Mouse (Mus musculus): Measurements from ENCODE around the gene Gm20538.

Gene Gm20538

DNA sequence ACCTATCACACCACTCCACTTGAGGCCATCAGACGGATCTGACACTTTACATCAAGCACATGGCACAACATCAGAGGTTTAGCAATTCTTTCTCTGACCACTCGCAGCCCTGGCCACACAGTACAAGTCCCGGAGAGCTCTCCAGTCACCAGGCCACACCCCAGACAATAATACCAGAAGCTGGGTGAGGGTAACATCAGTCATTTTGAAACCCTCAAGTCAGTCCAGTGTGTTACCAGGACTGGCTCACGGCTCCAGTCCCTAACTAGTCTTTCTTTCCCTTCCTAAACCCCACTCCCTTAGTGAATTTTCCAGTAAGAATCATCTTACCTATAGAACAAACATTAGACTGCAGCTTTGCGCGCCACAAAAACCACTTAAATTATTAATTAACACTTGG, 22.6 kb downstream of the Gm20538 start:
- DNase-seq (ENCODE audit: low spot score): no peak

DNA sequence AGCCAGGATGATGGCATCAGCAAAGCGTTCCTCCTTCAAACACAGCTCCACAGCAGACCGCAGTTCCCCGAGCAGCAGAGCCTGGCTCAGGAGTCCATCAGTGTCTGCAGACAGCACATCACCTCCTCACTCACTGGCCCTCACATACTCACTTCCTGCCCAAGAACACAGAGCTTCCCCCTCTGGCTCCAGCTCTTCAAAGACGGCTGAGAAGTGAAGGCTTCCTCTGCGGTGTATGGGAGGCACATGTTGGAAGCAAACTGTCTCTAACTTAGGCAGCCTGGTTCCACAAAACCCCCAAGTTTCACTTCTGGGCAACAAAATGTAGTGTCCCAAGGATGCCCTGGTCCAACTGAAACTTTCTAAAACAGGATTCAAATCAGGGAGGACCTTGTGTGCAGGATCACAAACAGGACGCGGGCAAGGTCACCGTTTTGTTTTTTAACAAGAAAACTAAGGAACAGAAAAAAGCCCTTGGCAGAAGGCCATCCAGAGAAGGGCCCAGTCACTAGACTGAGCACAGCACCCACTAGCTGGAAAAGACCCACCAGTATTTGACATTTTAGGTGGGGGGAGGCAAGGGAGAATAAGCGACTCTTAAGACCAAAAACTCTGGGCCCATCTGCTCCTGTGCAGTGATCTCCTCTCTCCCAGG, 27.0 kb downstream of the Gm20538 start:
- peak; percentile 33 for DNase-seq (ENCODE audit: low spot score)

DNA sequence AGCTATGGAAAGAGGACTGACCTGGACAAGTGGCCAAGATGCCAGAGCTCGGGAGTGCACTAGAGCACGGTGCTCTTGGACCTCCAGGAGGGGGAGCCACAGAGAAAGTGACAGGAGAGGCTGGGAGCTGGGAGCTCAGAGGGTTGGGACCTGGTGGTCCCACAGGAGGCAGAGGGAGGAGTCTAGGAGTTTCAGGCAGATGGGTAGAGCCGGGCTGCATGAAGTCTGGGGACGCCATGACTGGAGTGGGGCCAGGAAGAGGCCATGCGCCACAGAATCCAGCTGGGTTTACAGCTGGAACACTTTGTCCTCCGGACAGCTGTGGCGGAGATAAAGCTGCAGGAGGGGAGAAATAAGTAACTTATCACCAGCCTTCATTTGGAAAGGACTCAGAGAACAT, 33.5 kb downstream of the Gm20538 start:
- DNase-seq (ENCODE audit: low spot score): peak; percentile 35

DNA sequence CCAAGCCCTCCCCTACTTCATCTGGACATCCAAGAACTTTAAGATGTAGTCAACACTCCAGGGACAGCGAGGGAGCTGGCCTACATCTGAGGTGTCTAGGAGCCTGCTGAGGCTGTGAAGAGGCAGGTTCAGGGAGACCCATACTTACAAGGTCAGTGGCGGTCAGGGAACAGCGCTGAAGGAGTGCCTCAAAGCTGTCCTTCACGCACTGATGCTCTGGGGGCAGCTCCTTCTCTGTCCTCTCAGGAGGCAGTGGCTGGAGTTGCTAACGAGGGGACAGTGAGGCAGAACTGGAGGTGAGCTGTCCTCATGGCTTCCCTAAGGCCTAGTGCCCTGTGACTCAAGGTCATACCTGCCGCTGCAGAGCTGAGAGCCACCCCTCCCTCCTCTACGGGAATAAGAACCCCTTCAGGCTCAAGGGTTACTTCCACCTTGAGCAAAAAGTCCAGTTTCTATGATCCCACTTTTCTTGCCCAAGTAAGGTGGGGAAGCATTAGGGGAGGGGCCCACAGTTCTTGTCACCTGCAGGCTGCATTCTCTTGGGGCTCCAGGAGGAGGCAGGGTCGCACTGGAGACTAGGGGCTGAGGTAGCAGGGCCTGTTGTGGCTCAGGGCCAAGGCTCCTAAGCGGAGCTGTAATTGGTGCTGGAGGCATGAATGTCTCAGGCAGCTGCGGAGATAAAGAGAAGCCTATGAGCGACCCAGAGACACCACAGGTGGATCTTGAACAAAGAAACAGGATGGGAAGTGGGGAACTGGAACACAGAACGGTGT, 34.4 kb downstream of the Gm20538 start:
- DNase-seq (ENCODE audit: low spot score): no peak

DNA sequence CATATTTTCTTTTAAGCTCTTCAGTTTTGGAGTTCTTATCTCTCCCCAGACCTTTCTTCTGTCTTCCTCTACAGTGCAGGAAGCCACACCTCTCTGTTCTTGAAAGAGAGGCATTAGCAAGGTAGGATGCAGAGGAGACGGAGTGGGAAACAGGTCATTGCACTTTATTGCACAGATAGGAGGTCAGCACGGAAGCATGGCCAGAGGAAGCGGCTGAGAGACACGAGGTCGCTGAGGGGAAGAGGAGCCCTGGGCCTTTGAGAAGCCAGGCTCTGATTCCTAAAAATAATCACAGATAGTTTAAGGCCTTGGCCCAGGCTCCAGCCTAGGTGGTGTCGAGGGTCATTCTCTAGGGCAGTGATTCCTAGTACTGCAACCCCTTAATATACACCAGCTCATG, 36.9 kb downstream of the Gm20538 start:
- DNase-seq (ENCODE audit: low spot score): no peak

DNA sequence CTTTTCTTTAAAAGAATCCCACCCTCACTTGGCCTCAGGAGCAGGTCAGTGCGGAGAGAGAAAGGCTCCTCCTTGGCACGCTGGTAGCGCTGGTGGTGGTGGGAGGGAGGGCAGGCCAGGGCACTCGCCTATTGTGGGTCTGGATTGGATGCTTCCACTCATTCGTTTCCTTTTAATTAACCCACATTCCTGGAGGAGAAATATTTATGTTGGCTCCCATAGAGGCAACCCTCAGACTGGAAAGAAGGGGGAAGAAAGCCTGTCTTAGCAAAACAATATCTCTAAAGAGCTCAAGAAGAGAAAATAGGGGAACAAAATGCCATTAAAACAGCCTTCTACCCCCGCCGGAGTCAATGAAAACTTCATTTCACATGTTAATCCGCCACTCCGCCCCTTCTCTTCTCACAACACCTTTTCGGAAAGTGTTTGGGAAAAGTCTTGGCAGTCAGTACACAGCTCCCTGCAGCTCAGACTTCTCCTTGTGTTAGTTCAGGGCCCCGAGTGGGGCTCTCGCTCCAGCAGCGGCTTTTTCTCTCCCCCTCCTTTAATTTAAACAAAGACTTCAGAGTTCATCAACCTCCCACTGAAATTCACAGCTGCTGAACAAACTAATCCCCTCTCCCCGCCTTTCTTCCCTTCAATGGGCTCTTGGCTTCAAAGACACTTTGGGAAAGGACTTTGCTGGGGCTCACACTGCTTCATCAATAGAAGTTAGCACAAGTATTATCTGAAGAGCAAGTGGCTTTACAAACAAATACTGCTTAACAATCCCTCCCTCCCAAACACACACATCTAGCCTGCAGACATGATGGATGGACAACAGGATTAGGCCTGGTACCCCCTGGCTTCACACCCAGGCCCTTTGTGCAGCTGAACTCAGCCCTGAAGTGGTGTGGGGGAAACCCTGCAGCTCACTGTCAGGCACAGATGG, 37.8 kb downstream of the Gm20538 start:
- no peak for DNase-seq (ENCODE audit: low spot score)

DNA sequence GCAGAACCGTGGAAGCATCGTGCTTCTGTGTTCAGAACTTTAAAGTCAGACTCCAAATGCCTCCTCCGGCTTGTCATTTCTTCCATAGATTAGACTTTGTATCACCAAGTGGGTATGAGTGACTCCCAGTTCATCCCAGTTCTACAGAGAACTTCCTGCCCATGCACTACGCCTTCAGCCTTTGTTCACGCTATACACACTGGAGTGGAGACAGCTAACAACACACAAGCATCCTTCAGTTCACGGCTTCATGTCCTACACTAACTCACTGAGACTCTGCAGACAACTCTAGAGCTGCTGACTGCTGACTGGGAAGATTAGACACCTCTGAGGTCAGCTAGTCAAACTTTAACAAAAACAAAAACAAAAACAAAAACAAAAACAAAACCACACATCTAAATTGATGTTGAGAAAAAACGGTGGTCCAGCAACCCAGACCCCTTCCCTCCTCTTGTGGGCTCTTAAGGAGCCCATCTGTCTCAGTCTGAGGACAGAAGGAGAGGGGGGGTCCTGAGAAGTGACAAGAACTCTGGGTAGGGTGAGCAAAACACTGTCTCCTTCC, 38.6 kb downstream of the Gm20538 start:
- DNase-seq (ENCODE audit: low spot score): no peak

DNA sequence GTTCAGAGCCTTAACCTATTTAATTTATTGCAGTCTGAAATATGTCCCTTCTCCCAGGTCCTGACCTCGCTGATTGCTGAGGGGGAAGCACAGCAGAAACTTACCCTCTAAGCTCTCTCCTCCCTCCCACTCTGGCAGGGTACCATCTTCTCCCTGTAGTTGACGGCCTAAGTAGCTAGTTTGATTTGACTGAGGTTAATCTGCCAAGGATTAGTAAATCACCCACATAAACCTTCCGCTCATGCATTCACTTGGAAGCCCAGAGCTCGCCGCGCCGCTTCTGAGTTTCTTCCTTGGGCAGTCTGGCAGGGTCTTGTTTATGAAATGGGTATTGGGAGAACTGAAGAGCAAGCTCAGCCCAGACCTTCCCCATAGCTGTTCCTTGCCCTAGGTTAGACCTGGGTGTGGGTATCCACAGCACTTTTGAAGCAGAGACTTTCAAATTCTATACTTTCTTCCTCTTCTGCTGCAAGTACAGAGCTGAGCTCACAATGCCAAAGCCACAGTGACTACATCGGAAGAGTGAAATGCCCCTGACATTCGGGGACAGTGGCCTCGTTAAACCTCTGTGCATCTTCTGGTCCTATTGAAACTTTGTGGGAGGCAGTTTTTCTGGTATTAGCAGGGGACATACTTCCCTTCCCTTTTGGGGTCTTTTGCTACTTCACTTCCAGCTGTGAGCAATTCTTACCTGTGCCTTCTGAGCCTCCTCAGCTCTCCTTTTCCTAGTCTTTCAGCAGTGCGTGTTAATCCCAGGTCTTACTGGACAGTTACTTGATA, 39.4 kb downstream of the Gm20538 start:
- no peak for DNase-seq (ENCODE audit: low spot score)

DNA sequence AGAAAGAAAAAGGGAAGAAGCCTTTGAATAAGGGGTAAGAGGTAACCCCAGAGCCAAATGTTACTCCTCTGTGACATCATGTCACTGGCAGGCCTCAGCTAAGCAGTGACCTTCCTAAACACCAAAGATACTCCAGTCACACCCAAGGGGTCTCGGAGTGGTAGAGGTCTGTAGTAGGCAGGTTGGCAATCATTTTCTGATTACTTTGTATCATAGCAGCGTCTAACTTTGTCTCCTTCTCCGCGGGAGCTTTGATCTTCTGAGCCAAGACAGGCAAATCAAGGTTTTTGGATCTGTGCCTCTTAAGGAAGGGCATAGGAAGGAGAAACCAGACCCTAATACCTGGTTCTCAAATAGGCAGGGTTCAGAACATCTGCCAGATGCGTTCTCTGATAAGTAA, 40.0 kb downstream of the Gm20538 start:
- no peak for DNase-seq (ENCODE audit: low spot score)

DNA sequence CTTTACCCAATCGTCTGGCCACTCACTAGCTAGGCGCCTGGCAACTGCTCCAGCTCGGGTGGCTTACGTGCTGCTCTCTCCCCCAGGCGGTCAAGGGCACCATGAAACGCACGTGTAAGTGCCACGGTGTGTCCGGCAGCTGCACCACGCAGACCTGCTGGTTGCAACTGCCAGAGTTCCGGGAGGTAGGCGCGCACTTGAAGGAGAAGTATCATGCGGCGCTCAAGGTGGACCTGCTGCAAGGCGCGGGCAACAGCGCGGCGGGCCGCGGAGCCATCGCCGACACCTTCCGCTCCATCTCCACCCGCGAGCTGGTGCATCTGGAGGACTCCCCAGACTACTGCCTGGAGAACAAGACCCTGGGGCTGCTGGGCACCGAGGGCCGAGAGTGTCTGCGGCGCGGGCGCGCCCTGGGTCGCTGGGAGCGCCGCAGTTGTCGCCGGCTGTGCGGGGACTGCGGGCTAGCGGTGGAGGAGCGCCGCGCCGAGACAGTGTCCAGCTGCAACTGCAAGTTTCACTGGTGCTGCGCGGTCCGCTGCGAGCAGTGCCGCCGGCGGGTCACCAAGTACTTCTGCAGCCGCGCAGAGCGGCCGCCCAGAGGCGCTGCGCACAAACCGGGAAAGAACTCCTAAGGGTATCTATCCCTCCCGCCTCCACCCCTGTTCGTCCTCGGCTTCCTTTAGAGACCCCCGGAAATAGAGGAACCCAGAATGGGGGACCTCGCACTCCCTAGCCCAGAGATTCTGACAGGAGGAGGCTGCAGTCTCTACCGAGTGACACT, 41.0 kb downstream of the Gm20538 start:
- peak; percentile 48 for DNase-seq (ENCODE audit: low spot score)

DNA sequence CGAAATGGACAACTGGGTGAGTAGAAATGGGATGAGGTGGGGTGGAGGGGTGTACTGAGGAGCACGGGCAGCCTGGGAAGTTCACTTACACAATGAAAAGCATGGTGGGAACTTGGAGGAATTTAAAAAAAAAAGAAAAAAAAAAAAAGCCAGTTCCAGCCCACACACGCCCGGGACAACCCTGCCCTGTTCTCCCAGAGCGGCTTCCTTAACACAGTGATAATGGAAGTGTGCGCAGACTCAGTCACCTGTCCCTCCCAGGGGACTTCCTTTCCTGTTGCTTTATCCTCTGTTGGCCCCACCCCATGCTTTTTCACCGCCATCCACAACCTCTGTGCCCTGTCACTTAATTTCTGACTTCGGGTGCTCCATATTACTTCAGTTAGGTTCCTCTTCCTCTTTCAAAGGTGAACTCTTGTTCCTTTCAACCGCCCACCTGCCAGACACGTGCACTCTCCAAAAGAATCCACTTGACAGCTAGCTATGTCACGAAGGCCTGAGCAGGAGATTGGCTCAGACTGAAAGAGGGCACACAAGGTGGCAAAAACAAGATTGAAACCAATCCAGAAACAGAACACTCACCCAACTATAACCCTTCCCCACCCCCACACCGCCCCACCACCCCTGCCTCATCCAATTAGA, 42.0 kb downstream of the Gm20538 start:
- DNase-seq (ENCODE audit: low spot score): no peak

DNA sequence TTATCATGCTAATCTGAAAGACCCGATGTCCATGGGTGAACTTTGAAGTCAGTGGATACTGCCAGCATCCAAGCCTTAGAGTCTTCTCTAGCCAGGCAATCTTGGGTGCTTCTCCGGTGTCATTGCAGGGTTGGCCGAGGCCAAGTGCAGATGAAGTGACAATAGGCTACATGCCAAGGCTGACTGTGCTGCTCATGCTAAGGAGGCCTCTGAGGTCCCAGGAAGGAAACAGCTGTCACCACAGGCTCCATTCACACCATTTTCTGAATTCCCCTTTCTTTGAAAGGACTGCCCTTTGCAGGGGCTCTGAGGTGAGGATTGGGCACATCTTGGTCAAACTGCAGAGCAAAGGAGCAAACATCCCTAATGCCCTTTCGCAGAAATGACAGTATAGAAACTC, 49.9 kb downstream of the Gm20538 start:
- DNase-seq (ENCODE audit: low spot score): no peak

DNA sequence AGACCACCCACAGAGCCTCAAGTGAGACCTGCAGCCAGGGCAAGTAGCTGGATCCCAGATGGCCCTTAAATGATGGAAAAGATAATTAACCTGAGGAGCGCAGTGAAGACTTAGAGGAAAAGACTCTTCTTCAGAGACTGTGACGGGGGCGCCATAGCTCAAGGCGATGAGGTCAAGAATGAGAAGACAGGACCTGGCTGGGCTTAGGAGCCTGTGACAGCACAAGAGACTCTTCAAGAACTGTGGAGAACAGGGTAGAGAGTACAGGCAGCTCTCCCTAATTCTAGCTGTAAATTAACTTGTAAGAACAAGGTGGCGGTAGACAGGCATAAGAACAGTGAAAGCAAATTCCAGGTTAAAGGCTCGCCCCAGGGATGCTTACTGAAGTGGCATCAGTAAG, 50.7 kb downstream of the Gm20538 start:
- DNase-seq (ENCODE audit: low spot score): no peak

DNA sequence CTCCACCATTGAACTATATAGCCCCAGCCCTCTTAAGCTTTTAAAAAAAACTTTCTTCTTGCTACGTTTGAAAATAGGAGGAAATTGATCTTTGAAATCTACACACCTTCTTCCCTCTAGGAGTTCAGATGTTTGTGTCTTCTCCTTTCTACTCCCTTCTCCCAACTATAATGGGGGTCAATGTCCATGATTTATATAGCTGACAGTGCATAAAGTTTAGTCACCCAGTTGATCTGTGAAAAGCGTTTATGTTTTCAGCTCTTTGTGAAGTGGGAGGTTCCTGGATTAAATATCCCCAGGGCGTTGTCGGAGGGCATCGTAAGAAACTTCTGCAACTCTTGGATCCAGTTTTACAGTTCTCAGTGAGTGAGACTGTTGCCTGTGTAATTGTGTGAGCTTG, 52.4 kb downstream of the Gm20538 start:
- no peak for DNase-seq (ENCODE audit: low spot score)

DNA sequence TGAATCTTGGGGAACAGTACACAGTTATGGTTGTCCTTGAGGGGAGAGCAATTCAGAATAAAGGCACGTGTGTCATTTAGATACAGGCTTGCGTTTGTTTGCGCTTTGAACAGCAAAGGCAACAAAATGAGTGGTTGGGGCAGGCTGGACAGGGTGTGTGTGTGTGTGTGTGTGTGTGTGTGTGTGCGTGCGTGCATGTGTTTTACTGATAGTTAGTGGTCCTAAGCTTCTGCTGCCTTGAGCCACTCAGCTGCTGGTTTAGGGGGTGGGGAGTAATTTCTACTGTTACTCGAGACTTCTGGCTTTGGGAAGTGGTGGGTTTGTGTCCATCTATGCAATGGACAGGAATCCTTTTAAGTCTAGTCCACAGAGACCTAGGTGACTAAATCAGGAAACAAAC, 53.7 kb downstream of the Gm20538 start:
- no peak for DNase-seq (ENCODE audit: low spot score)

DNA sequence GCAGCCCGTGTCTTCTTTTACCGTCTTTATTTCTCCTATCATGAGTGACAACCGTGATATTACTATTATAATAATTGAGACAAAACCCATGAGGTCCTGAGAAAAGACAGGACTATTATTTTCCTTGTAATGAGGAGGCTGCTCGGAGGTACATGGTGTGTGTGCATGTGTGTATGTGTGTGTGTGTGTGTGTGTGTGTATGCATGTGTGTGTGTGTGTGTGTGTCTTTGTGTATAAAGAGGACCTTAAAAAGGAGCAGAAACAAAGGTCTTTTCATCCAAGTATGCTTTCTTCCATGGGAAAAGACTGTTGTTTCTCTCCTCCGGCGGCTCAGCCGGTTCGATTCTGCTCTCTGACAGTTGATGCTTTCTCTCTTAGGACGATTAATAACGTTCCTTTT, 55.7 kb downstream of the Gm20538 start:
- no peak for DNase-seq (ENCODE audit: low spot score)

DNA sequence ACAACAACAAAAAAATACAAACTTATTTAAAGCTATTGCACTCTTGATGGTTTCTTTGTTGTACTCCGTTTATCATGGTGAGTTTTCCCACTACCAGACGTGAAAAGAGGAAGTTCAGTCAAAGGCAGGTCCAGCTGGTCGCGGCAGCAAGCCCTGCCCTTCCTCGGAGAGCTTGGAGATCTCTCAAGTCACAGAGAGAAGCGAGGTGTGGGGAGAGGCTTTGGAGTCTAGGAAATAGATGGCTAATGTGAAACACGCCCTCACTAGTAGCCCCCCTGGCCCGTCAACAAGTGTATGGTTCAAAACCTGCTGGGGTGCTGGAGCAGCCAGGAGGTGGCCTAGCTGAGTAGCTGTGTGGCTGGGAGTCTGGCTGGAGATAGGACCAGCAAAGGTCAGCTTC, 56.1 kb downstream of the Gm20538 start:
- DNase-seq (ENCODE audit: low spot score): no peak

Measured in ovary, postnatal 36 days (tissue).